Mouse (Mus musculus) midbrain, embryonic 13.5 days (tissue): ENCODE results near the gene Hspb1. TPM values are rescaled to one million over a fixed set of nuclear protein-coding genes. Genes with fewer than 3 reads are reported as not detected.

Source experiments
- ATAC-seq: fragments of 200-750 bp; cut with Nextera tagmentation; 2 replicates; pipeline ENCODE4 v1.8.0; 2017; ENCODE audit warnings: mild to moderate bottlenecking, moderate TSS enrichment, moderate library complexity
- H3K27ac ChIP-seq: fragments of 300-500 bp; sonication (generic); 2 replicates; pipeline ENCODE4 v1.5.1; 2015; ENCODE audit warnings: inconsistent platforms, mild to moderate bottlenecking, moderate library complexity
- H3K27me3 ChIP-seq: fragments of 300-500 bp; sonication (generic); 2 replicates; pipeline ENCODE4 v1.6.1; 2015; ENCODE audit warnings: mild to moderate bottlenecking, inconsistent platforms
- H3K36me3 ChIP-seq: fragments of 300-500 bp; sonication (generic); 2 replicates; pipeline ENCODE4 v1.6.1; 2015; ENCODE audit warnings: mild to moderate bottlenecking, inconsistent platforms
- H3K4me1 ChIP-seq: fragments of 300-500 bp; sonication (generic); replicated peaks from 2 replicates; pipeline ENCODE4 v1.6.1; 2015; ENCODE audit warnings: inconsistent platforms
- H3K4me2 ChIP-seq: fragments of 300-500 bp; sonication (generic); replicated peaks from 2 replicates; pipeline ENCODE4 v1.6.1; 2015; ENCODE audit warnings: moderate library complexity, mild to moderate bottlenecking, inconsistent platforms
- H3K4me3 ChIP-seq: fragments of 300-500 bp; sonication (generic); replicated peaks from 2 replicates; pipeline ENCODE4 v1.5.1; 2015; ENCODE audit warnings: mild to moderate bottlenecking, inconsistent platforms
- H3K9ac ChIP-seq: fragments of 300-500 bp; sonication (generic); replicated peaks from 2 replicates; pipeline ENCODE4 v1.6.1; 2015; ENCODE audit warnings: mild to moderate bottlenecking, inconsistent platforms
- H3K9me3 ChIP-seq: fragments of 300-500 bp; sonication (generic); 2 replicates; pipeline ENCODE4 v1.6.1; 2016; ENCODE audit warnings: mild to moderate bottlenecking, inconsistent platforms
- WGBS: fragments of 180-500 bp; shearing (Covaris S2); methylation state at CpG from one replicate; pipeline ENCODE4 v1.1.7; 2015; 5-methylcytosine and 5-hydroxymethylcytosine counted together
- polyA plus RNA-seq: library from polyadenylated mRNA; unstranded; fragments of >200 nt; fragmentation: Nextera tagmentation; extraction: Ambion mirVana; gene quantifications from 2 replicates; pipeline ENCODE4 v1.2.1, GENCODE M21; 2015

The Hspb1 gene
- polyA plus RNA-seq, 1 experiment from 2014 or later, result 6.8 TPM

DNA sequence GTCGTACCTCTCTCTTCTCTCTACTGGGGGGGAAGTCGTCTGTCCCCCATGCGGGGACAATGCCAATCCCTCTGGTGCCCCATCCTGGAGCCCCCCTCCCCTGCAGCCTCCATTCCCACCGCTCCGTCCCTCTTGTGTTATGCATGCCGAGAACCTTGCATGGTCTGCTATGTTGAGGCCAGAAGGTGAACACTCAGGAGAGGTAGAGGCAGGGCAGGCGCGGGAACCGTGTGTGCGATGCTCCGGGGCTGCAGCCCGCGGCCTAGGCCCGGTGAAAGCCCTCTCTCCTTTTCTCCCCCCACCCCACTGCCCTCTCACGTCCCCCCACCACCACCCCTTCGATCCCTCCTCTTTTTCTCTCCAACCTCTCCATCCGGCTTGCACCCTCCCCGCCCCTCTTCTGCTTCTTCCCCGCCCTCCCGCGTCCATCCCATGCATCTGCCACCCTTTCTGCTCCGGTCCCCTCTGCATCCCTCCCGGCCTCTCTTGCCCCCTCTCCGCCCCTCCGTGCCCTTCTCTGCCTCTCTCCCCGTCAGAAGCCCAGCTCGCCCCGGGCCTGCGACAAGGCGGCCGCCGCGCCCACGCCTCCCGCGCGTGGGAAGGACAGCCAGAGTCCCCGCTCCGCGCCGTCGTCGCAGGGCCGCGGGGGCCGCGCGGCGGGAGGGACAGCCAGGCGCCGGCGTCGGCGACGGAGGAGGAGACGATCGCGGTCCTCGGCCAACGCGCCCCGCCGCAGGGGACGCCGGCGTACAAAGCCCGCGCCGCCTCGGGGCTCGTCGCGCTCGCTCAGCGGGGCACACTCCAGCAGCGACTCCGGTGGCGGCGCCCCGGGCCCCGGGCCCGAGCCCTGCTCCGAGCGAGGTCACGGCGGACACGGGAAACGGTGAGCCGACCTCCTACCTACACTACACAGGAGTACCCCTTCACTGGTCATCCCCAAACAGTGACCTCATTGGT lies 19.8 kb upstream of the Hspb1 start:
- H3K36me3 ChIP-seq, result peaks cover 15% of the 10 kb centered on the region; the same call in 1 of the 2 replicates
- no peaks in the 10 kb centered on the region for H3K9me3 ChIP-seq
- H3K4me1 ChIP-seq, result peaks cover 32% of the 10 kb centered on the region
- peak overlapping the region; percentile 84 for H3K4me2 ChIP-seq
- peak overlapping the region; percentile 44 for H3K4me3 ChIP-seq
- peaks cover 45% of the 10 kb centered on the region for H3K27me3 ChIP-seq
- H3K27ac ChIP-seq, result peak overlapping the region; percentile 76
- under 1% methylated on average over 89 of the region's 89 CpGs for WGBS
- H3K9ac ChIP-seq, result peak overlapping the region; percentile 80
- ATAC-seq, result peak; percentile 68

GRCm38 (mm10) chr5:135868653-135869052 lies 19.1 kb upstream of the Hspb1 start:
- ATAC-seq, result no peak
- Histone ChIP-seq H3K27ac (0 out of 2 replicates have a peak overlapping the region, but pooled peaks have one; percentile 30), H3K4me3 (peak overlapping the region; percentile 44), H3K9ac (peak overlapping the region; percentile 80), H3K27me3 (peaks cover 48% of the 10 kb centered on the region), H3K9me3 (no peaks in the 10 kb centered on the region), H3K4me1 (peaks cover 38% of the 10 kb centered on the region), H3K36me3 (peaks cover 19% of the 10 kb centered on the region), H3K4me2 (peak overlapping the region; percentile 84)
- 1% methylated on average over 27 of the region's 27 CpGs for WGBS

GRCm38 (mm10) chr5:135869661-135870423 lies 17.9 kb upstream of the Hspb1 start:
- Histone ChIP-seq H3K9ac (peak overlapping the region; percentile 80; the same call in 1 of the 2 replicates), H3K27ac (no peak overlapping the region), H3K27me3 (peaks cover 52% of the 10 kb centered on the region), H3K9me3 (no peaks in the 10 kb centered on the region), H3K4me1 (peaks cover 38% of the 10 kb centered on the region), H3K4me2 (peak overlapping the region; percentile 84; the same call in 1 of the 2 replicates), H3K36me3 (peaks cover 11% of the 10 kb centered on the region), H3K4me3 (no peak overlapping the region)
- WGBS, result 64% methylated on average over 14 of the region's 14 CpGs
- ATAC-seq, result no peak

DNA sequence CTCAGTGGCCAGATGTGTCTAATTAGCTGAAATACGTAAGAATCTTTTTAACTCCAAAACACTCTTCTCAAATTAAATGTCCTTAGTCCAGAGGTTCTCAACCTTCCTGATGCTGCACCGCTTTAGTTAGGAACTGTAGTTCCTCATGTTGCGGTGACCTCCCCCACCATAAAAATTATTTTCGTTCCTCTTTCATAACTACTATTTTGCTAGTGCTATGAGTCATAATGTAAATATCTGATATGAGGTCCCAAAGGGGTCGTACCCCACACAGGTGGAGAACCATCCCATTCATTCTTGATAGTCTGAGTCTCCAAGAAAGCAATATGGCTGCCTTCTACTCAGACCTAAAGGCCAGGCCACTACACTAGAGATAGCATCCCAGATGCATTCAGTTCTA lies 17.2 kb upstream of the Hspb1 start:
- H3K27me3 ChIP-seq, result peaks cover 52% of the 10 kb centered on the region
- no peak overlapping the region for H3K9ac ChIP-seq
- no peak overlapping the region for H3K27ac ChIP-seq
- H3K4me3 ChIP-seq, result no peak overlapping the region
- H3K9me3 ChIP-seq, result no peaks in the 10 kb centered on the region
- peaks cover 38% of the 10 kb centered on the region for H3K4me1 ChIP-seq
- ATAC-seq, result no peak
- H3K4me2 ChIP-seq, result no peak overlapping the region
- H3K36me3 ChIP-seq, result peaks cover 11% of the 10 kb centered on the region
- 96% methylated on average over 5 of the region's 5 CpGs for WGBS

DNA sequence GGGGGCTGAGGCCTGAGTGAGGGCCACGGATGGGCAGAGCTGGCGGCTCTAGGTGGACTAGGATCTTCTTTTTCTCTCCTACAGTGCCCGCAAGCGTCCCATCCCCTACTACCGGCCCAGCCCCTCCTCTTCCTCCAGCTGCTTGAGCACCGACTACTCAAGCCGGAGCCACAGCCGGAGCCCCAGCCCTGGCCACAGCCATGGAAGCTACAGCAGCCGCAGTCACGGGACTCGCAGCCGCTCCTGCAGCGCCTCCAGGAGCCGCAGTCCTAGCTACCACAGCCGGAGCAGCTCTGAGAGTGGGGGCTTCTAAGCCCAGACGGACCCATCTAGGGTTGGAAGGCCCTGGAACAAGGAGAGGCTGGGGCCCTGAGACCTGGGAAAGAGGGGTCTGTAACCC lies 14.7 kb upstream of the Hspb1 start:
- H3K27me3 ChIP-seq, result peaks cover 42% of the 10 kb centered on the region
- peaks cover 30% of the 10 kb centered on the region for H3K4me1 ChIP-seq
- H3K36me3 ChIP-seq, result peaks cover 11% of the 10 kb centered on the region
- H3K4me3 ChIP-seq, result no peak overlapping the region
- no peak overlapping the region for H3K27ac ChIP-seq
- 0 out of 2 replicates have a peak overlapping the region, but pooled peaks have one; percentile 8 for H3K9ac ChIP-seq
- no peaks in the 10 kb centered on the region for H3K9me3 ChIP-seq
- H3K4me2 ChIP-seq, result no peak overlapping the region
- WGBS, result 13% methylated on average over 16 of the region's 16 CpGs
- peak; percentile 7; the same call in 1 of the 2 replicates for ATAC-seq

DNA sequence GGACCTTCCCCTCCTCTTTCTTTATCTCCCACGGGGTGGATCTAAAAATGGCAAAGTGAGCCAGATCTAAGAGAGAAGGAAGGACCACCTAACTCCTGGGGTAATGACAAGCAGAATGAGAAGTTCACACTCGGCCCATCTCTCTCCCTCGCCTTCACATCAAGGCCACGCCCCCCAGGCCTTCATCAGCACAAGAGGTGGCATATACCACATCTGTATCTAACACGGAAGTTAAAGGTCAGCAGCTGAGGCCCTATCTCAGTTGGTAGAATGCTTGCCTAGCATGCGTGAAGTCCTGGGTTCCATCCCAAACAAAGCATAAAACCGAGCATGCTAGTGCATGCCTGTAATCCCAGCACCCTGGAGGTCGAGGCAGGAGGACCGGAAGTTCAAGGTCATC lies 14.0 kb upstream of the Hspb1 start:
- H3K9ac ChIP-seq, result no peak overlapping the region
- no peak overlapping the region for H3K4me2 ChIP-seq
- 64% methylated on average over 9 of the region's 9 CpGs for WGBS
- H3K9me3 ChIP-seq, result no peaks in the 10 kb centered on the region
- no peak overlapping the region for H3K27ac ChIP-seq
- peaks cover 35% of the 10 kb centered on the region for H3K27me3 ChIP-seq
- ATAC-seq, result no peak
- H3K36me3 ChIP-seq, result peaks cover 11% of the 10 kb centered on the region
- H3K4me3 ChIP-seq, result no peak overlapping the region
- peaks cover 23% of the 10 kb centered on the region for H3K4me1 ChIP-seq

- Histone ChIP-seq H3K27me3 (peaks cover 7% of the 10 kb centered on the region; the same call in 1 of the 2 replicates), H3K27ac (no peak overlapping the region; the same call in 1 of the 2 replicates), H3K4me1 (peaks cover 21% of the 10 kb centered on the region), H3K4me2 (peak overlapping the region; percentile 55), H3K4me3 (peak overlapping the region; percentile 32; the same call in 1 of the 2 replicates), H3K36me3 (peaks cover 6% of the 10 kb centered on the region), H3K9ac (no peak overlapping the region), H3K9me3 (no peaks in the 10 kb centered on the region)
- WGBS, result 14% methylated on average over 8 of the region's 8 CpGs
- no peak for ATAC-seq
These were observed 10.5 kb upstream of the Hspb1 start for GRCm38 (mm10) chr5:135877180-135877579.

DNA sequence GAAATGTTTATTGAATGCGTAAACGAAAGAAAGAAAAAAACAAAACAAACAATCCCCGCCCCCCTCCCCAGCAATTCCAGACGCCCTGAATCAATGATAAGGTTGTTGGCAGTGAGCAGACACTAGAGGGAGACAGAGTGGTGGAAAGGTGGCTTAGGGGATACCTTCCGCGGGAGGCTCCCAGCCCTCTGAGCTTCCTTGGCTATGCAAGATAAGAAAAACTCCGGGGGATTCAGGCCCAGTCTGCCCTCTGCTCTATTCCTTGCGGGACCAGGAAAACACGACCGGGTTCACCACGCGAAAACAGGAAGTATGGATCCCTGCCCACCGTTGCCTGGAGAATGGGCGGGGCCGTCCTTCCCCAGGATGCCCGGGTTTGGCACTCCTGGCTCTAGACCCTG lies 9.9 kb upstream of the Hspb1 start:
- no peak overlapping the region for H3K27ac ChIP-seq
- peak overlapping the region; percentile 32 for H3K4me3 ChIP-seq
- ATAC-seq, result peak; percentile 50; the same call in 1 of the 2 replicates
- WGBS, result 2% methylated on average over 16 of the region's 16 CpGs
- H3K9me3 ChIP-seq, result no peaks in the 10 kb centered on the region
- peaks cover 20% of the 10 kb centered on the region for H3K4me1 ChIP-seq
- peak overlapping the region; percentile 55 for H3K4me2 ChIP-seq
- peaks cover 7% of the 10 kb centered on the region; the same call in 1 of the 2 replicates for H3K27me3 ChIP-seq
- H3K36me3 ChIP-seq, result peaks cover 6% of the 10 kb centered on the region
- H3K9ac ChIP-seq, result peak overlapping the region; percentile 44

- H3K4me3 ChIP-seq, result no peak overlapping the region
- H3K4me2 ChIP-seq, result no peak overlapping the region
- H3K27ac ChIP-seq, result no peak overlapping the region
- no peak overlapping the region for H3K9ac ChIP-seq
- peaks cover 14% of the 10 kb centered on the region for H3K4me1 ChIP-seq
- no peaks in the 10 kb centered on the region for H3K36me3 ChIP-seq
- 0 out of 2 replicates have a peak, but pooled peaks have one; percentile 7 for ATAC-seq
- H3K9me3 ChIP-seq, result no peaks in the 10 kb centered on the region
- 65% methylated on average over 13 of the region's 13 CpGs for WGBS
- no peaks in the 10 kb centered on the region for H3K27me3 ChIP-seq
These were observed 8.1 kb upstream of the Hspb1 start for GRCm38 (mm10) chr5:135879449-135880158.

DNA sequence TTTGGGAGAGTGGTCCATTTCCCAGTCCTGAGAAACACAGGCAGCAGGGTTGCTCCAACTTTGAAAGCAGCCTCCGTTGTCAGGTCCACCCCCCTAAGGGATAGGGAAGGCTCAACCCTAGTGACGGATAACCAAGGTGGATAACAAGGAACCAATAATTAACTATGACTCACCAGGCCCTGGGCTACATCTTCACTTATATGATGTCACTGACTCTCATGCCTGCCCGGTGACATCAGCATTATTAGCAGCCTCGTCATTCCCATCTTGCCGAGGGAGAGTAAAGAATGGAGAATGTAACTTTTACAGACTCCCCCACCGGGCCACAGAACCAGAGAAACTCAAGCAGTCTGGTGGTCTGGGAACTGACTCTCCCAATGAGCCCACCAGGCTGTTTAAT lies 3.1 kb upstream of the Hspb1 start:
- H3K9me3 ChIP-seq, result no peaks in the 10 kb centered on the region
- peaks cover 17% of the 10 kb centered on the region for H3K4me1 ChIP-seq
- H3K27ac ChIP-seq, result no peak overlapping the region
- H3K27me3 ChIP-seq, result peaks cover 29% of the 10 kb centered on the region
- WGBS, result 75% methylated on average over 6 of the region's 6 CpGs
- ATAC-seq, result no peak
- H3K9ac ChIP-seq, result no peak overlapping the region
- H3K4me2 ChIP-seq, result no peak overlapping the region
- H3K4me3 ChIP-seq, result no peak overlapping the region
- no peaks in the 10 kb centered on the region for H3K36me3 ChIP-seq
